Mouse (Mus musculus): Measurements from ENCODE around the gene 4933406M09Rik. TPM values are rescaled to one million over a fixed set of nuclear protein-coding genes. Genes with fewer than 3 reads are reported as not detected.

4933406M09Rik gene
- polyA plus RNA-seq, 1 experiment from 2014 or later = not detected

DNA sequence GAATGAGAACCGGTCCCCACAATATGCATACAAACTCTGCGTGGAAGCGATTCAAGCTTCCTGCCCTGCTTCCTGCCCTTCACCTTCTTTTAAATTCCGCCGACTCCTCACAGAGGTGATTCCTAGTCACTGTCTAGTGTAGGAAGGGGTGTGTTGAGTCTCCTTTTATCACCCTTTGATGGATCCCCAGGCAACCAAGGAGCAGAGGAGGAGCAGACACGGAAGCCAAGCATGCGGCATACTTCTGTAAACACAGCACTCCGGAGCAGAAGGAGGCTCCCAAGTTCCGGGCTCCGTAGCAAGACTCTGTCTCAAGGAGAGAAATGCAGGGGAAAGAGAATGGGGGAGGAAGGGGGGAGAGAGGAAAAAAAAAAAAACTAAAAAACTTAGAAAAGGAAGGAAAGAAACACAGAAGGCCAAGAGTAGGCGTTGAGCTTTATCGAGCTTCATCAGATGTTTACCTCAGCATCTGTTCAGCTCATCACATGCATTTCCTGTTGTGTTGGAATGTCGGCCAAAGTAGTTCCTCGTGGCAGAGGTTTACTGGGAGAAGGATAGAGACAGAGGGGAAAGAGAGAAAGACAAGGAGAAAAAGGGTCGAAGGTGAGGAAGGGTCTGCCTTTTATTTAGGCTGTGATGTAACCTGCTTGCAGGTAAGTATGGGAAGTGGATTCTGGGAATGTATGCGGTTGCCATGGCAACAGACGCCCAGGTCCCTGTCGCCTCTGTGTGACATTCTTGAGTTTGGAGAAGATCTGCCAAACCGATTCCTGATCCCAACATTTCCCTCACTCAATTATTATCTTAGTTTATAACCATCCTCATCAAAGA lies 3.7 kb upstream of the 4933406M09Rik start:
- H3K4me1 ChIP-seq = no peaks in the 10 kb centered on the region; the same call in 1 of the 2 replicates
- H3K9ac ChIP-seq = peak overlapping the region; percentile 44
- H3K4me2 ChIP-seq (replicated peaks) = peak overlapping the region; percentile 47
- no peak overlapping the region for H3K27ac ChIP-seq
- no peak for ATAC-seq (ENCODE audit: insufficient number of reproducible peaks, insufficient read depth, low FRiP score, low TSS enrichment)
- H3K27me3 ChIP-seq = no peaks in the 10 kb centered on the region
- H3K36me3 ChIP-seq = no peaks in the 10 kb centered on the region
- no peaks in the 10 kb centered on the region for H3K9me3 ChIP-seq
- H3K4me3 ChIP-seq = peak overlapping the region; percentile 25
- WGBS = 10% methylated on average over 19 of the region's 19 CpGs

DNA sequence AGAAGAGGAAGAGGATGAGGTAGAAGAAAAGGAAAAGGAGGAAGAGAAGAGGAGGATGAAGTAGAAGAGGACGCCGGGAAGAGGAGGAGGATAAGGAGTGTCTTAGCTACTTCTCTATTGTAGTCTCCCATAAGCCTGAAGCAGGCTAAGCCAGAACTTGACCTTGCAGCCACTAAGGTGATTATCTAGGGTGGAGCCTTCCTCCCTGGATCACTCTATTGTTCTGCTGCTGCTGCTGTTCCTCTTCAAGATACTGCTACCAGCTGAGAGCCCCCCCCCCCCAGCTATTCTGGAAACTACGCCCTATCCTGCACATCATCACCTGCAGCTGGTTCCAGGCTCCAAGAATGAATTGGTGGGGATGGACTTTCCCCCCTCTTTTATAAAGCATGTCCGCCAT lies 1.2 kb upstream of the 4933406M09Rik start:
- no peaks in the 10 kb centered on the region for H3K27me3 ChIP-seq
- ATAC-seq (ENCODE audit: insufficient number of reproducible peaks, insufficient read depth, low FRiP score, low TSS enrichment) = no peak
- H3K4me2 ChIP-seq (replicated peaks) = no peak overlapping the region
- no peak overlapping the region for H3K9ac ChIP-seq
- H3K27ac ChIP-seq = no peak overlapping the region
- H3K36me3 ChIP-seq = no peaks in the 10 kb centered on the region
- no peaks in the 10 kb centered on the region for H3K9me3 ChIP-seq
- no peak overlapping the region for H3K4me3 ChIP-seq
- WGBS = 86% methylated on average over 4 of the region's 4 CpGs
- H3K4me1 ChIP-seq = no peaks in the 10 kb centered on the region; the same call in 1 of the 2 replicates

DNA sequence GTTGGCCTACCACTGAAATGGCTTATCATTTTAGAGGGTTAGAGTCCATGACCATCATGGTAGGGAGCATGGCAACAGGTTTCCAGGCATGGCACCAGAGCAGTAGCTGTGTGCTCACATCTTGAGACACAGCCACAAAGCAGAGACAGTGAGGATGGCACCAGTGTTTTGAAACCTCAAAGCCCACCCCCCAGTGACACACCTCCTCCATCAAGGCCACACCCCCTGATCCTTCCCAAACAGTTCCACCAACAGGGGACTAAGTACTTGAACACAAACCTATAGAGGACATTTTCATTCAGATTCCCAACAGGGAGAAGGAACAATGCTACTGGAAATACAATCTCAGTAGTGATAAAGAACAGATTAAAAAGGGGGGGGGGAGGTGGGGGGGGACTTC lies 564 bp upstream of the 4933406M09Rik start:
- Histone ChIP-seq H3K4me3 (no peak overlapping the region), H3K4me1 (no peaks in the 10 kb centered on the region; the same call in 1 of the 2 replicates), H3K27ac (no peak overlapping the region), H3K9ac (no peak overlapping the region), H3K9me3 (no peaks in the 10 kb centered on the region), H3K27me3 (no peaks in the 10 kb centered on the region), H3K4me2 (replicated peaks) (no peak overlapping the region), H3K36me3 (no peaks in the 10 kb centered on the region)
- no peak for ATAC-seq (ENCODE audit: insufficient number of reproducible peaks, insufficient read depth, low FRiP score, low TSS enrichment)

DNA sequence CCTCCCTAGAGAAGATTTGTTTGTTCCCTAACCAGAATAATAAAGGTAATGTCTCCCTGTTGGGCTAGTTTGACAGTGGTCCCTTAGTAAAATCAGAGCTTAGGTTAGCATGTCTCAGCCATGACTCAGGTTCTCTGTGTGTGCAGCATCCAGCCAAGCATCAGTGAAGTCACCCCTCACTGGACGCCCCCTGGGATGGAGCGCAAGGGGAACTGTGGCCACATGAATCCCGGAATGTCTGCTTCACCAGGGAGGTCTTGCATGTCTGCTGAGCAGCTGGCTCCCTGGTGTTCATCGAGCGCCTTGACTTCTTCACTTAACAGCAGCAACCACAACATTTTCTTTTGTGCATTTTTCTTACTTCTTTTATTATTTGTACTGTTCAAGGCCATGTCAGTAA lies 8.1 kb downstream of the 4933406M09Rik start:
- H3K36me3 ChIP-seq = no peaks in the 10 kb centered on the region
- no peak overlapping the region for H3K4me2 ChIP-seq (replicated peaks)
- no peaks in the 10 kb centered on the region for H3K4me1 ChIP-seq
- H3K9me3 ChIP-seq = no peaks in the 10 kb centered on the region
- no peak overlapping the region for H3K9ac ChIP-seq
- no peaks in the 10 kb centered on the region for H3K27me3 ChIP-seq
- no peak for ATAC-seq (ENCODE audit: insufficient number of reproducible peaks, insufficient read depth, low FRiP score, low TSS enrichment)
- WGBS = 57% methylated on average over 5 of the region's 5 CpGs
- no peak overlapping the region for H3K4me3 ChIP-seq
- no peak overlapping the region for H3K27ac ChIP-seq

DNA sequence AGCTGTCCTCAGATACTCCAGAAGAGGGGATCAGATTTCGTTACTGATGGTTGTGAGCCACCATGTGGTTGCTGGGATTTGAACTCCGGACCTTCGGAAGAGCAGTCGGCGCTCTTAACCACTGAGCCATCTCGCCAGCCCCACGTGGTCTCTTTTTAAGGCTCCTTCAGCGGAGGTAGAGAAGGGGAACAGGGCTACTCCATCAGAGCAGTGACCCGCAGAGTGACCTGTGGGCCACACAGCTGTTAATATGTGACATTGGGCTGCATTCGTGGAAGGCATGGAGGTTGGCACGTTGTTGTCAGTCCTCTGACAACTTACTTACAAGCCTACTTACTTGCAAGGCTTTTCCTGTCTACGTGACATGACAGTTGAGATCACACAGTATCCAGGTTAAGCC lies 12.5 kb downstream of the 4933406M09Rik start:
- ATAC-seq (ENCODE audit: insufficient number of reproducible peaks, insufficient read depth, low FRiP score, low TSS enrichment) = no peak
- Histone ChIP-seq H3K9me3 (no peaks in the 10 kb centered on the region), H3K4me3 (no peak overlapping the region), H3K36me3 (no peaks in the 10 kb centered on the region), H3K4me2 (replicated peaks) (no peak overlapping the region), H3K9ac (no peak overlapping the region), H3K27ac (no peak overlapping the region), H3K4me1 (no peaks in the 10 kb centered on the region), H3K27me3 (no peaks in the 10 kb centered on the region)
- WGBS = 87% methylated on average over 12 of the region's 12 CpGs

DNA sequence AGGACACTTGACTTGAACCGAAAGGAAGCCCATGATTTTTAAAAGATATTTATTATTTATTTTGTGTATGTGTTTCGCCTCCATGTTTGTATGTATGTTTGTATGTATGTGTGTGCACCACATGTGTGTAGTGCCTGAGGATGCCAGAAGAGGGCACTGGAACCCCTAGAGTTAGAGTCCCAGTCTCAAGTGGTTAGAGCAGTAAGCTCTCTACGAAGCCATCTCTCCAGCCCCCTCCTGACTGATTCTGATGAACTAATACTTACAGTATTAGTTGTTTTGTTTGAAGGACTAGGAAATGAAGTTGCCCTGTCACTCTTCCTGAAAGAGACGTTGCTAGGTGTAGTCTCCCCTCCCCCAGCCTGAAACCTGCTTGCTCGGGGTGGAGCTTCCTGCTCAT lies 14.0 kb downstream of the 4933406M09Rik start:
- Histone ChIP-seq H3K4me3 (no peak overlapping the region), H3K27ac (no peak overlapping the region), H3K9me3 (no peaks in the 10 kb centered on the region), H3K4me2 (replicated peaks) (no peak overlapping the region), H3K9ac (no peak overlapping the region), H3K4me1 (no peaks in the 10 kb centered on the region), H3K27me3 (no peaks in the 10 kb centered on the region), H3K36me3 (no peaks in the 10 kb centered on the region)
- WGBS = 52% methylated on average over 5 of the region's 5 CpGs
- ATAC-seq (ENCODE audit: insufficient number of reproducible peaks, insufficient read depth, low FRiP score, low TSS enrichment) = no peak

DNA sequence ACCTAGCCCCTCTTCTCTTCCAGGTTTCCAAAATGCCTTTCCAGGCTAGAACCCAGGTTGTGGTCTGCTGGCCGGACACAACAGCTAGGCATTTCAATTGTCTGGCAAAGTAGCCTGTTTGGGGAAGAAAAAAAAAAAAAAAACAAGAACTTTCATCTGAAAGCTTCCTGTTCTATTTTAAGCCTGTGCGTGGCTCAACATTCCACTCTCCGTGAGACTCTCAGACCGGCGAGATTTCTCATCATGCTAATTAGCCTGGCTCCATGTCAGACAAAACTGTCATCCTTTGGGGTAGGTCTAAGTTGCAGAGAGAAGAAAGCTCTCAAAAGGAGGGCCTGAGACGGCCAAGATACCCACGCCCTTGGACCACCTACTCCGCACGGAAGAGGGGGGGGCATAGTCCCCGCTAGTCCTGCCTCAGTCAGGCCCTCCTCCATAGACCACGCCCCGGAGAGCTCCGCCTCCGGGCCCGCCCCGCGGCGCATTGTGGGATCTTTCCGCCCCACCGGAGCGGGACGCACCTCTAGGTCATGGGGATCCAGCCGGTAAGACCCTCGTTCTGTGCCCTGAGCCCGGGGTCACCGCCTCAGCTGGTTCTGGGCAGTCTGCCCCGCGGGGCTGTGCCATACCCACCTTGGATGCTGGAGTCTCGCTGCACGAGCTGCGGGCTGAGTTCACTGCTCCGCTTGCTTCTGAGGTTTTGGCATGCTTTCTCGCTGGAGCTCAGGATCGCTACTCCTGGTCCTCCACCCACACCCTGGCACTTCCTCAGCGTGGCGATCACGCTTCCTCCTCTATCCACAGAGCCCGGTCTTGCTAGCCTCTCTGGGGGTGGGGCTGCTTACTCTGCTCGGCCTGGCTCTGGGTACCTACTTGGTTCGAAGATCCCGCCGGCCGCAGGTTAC lies 20.0 kb downstream of the 4933406M09Rik start, which contains the start of gene Cyb5r1:
Gene Cyb5r1 (plus strand): TSS at position 51 of the 905 bp plus-strand sequence.
- peak within 1 kb of the TSS; percentile 82 for H3K9ac ChIP-seq
- no peaks in the 10 kb centered on the region for H3K9me3 ChIP-seq
- ATAC-seq (ENCODE audit: insufficient number of reproducible peaks, insufficient read depth, low FRiP score, low TSS enrichment) = peak; percentile 89
- H3K4me3 ChIP-seq = peak within 1 kb of the TSS; percentile 74
- H3K4me2 ChIP-seq (replicated peaks) = peak within 1 kb of the TSS; percentile 67
- WGBS = 1% methylated on average over 43 of the region's 43 CpGs
- peak within 1 kb of the TSS; percentile 72 for H3K27ac ChIP-seq
- H3K36me3 ChIP-seq = peaks cover 22% of the 10 kb centered on the region
- peaks cover 12% of the 10 kb centered on the region for H3K4me1 ChIP-seq
- H3K27me3 ChIP-seq = no peaks in the 10 kb centered on the region

DNA sequence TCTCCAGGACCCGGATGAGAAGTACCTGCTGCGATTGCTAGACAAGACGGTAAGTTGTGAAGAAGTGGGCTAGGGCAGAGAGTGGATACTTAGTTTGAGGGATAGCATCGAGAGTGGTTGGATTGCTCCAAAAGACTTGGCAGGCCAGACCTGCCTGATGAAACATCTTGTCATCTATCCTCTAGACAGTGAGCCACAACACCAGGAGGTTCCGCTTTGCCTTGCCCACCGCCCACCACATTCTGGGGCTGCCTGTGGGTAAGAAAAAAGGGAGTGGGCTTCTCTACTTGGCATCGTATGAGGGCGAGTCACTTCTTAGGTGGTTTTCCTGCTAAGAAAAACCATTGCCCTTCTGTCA lies 20.7 kb downstream of the 4933406M09Rik start:
- Histone ChIP-seq H3K9me3 (no peaks in the 10 kb centered on the region), H3K4me1 (peaks cover 12% of the 10 kb centered on the region), H3K4me3 (peak overlapping the region; percentile 74), H3K27me3 (no peaks in the 10 kb centered on the region), H3K4me2 (replicated peaks) (peak overlapping the region; percentile 67), H3K27ac (peak overlapping the region; percentile 72), H3K9ac (peak overlapping the region; percentile 82), H3K36me3 (peaks cover 29% of the 10 kb centered on the region)
- WGBS = 38% methylated on average over 8 of the region's 8 CpGs
- ATAC-seq (ENCODE audit: insufficient number of reproducible peaks, insufficient read depth, low FRiP score, low TSS enrichment) = 0 out of 2 replicates have a peak, but pooled peaks have one; percentile 8

DNA sequence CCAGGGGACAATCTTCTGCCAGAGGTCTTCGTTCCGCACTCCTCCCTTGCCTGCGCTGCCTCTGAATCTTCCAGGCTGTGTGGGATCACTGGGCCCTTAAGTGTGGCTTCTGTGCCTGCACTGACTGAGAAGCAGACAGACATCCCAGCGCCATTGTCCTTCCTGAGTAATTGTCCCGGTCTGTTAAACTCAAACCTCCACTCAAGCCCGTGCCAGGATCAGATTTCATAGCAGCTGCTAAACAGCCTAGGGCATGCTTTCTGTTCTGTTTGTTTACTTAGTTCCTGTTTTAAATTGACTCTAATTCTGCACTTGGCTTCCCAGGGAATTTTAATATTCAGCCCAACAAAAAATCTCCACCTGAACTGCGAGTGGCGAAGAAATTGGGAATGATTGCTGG lies 22.3 kb downstream of the 4933406M09Rik start:
- no peak overlapping the region for H3K4me3 ChIP-seq
- no peak overlapping the region; the same call in 1 of the 2 replicates for H3K27ac ChIP-seq
- H3K4me2 ChIP-seq (replicated peaks) = no peak overlapping the region
- no peaks in the 10 kb centered on the region for H3K9me3 ChIP-seq
- no peak for ATAC-seq (ENCODE audit: insufficient number of reproducible peaks, insufficient read depth, low FRiP score, low TSS enrichment)
- H3K27me3 ChIP-seq = no peaks in the 10 kb centered on the region
- H3K9ac ChIP-seq = no peak overlapping the region
- H3K4me1 ChIP-seq = peaks cover 12% of the 10 kb centered on the region
- peaks cover 29% of the 10 kb centered on the region for H3K36me3 ChIP-seq
- 54% methylated on average over 8 of the region's 8 CpGs for WGBS

DNA sequence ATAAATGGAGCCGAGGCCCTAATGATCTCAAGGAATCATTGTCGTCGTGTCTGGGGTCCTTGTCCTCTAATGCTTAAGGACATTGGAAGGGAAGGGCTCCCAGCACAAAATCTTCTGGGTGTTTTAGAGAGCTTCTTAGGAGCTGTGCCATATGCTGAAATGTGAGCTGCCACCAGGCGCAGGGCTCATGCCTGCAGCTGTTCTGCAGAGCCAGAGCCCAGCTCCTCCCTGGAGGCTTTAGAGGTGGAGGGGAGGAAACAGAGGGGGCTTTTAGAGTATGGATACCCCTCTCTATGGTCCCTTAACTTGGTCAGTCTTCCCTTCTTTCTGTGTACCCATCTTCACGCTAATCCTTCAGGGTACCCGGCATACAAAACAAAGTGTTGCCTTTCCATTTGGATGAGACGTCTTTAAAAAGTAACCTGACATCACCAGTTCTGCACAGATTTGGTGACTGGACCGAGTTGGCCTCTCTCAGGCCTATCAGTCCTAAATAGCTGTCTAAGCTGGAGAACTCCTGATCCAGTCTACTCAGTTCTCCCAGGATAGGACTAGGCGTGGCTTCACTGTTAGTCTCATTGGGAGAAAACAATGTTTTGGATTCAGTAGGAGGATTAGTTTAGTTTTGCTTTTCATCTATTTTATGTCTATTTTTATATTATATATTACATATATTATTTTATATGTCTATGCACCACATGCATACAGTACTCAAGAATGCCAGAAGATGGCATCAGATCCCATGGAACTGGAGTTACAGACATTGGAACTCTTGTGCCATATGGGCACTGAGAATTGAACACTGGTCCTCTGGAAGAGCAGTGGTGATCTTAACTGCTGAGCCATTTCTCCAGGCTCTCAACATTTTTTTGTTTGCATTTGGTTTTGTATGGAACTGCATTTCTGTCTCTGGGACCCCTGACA lies 26.2 kb downstream of the 4933406M09Rik start:
- H3K36me3 ChIP-seq = peaks cover 29% of the 10 kb centered on the region
- H3K9me3 ChIP-seq = no peaks in the 10 kb centered on the region
- no peak overlapping the region for H3K4me2 ChIP-seq (replicated peaks)
- WGBS = 84% methylated on average over 9 of the region's 9 CpGs
- no peak overlapping the region for H3K4me3 ChIP-seq
- H3K4me1 ChIP-seq = peaks cover 19% of the 10 kb centered on the region
- no peak for ATAC-seq (ENCODE audit: insufficient number of reproducible peaks, insufficient read depth, low FRiP score, low TSS enrichment)
- H3K27ac ChIP-seq = 0 out of 2 replicates have a peak overlapping the region, but pooled peaks have one; percentile 14
- H3K27me3 ChIP-seq = no peaks in the 10 kb centered on the region
- no peak overlapping the region for H3K9ac ChIP-seq

DNA sequence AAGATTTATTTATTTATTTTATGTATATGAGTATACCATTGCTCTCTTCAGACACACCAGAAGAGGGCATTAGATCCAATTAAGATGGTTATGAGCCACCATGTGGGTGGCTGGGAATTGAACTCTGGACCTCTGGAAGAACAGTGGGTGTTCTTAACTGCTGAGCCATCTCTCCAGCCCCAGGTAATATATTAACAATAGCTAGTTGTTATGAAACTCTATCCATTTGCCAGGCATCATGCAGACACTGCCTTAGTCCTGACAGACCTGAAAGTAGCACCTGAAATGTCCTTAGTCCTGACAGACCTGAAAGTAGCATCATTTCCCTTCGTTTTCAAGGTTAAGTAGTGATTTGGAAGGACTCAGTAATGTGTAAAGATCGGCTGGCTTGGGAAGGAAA lies 28.3 kb downstream of the 4933406M09Rik start:
- peaks cover 24% of the 10 kb centered on the region for H3K4me1 ChIP-seq
- no peaks in the 10 kb centered on the region for H3K9me3 ChIP-seq
- peaks cover 24% of the 10 kb centered on the region for H3K36me3 ChIP-seq
- no peak for ATAC-seq (ENCODE audit: insufficient number of reproducible peaks, insufficient read depth, low FRiP score, low TSS enrichment)
- H3K27me3 ChIP-seq = no peaks in the 10 kb centered on the region
- 42% methylated on average over 2 of the region's 2 CpGs for WGBS
- no peak overlapping the region for H3K9ac ChIP-seq
- H3K27ac ChIP-seq = peak overlapping the region; percentile 95; the same call in 1 of the 2 replicates
- H3K4me3 ChIP-seq = no peak overlapping the region
- peak overlapping the region; percentile 59; the same call in 1 of the 2 replicates for H3K4me2 ChIP-seq (replicated peaks)

All from embryonic facial prominence, embryonic 12.5 days (tissue).